Mouse (Mus musculus): Measurements from ENCODE around the gene Srsf7. TPM values are rescaled to one million over a fixed set of nuclear protein-coding genes. Genes with fewer than 3 reads are reported as not detected.
A peak's percentile ranks its signal among the peaks of the same experiment; 100 is the strongest.

Gene Srsf7
- polyA plus RNA-seq, 1 experiment from 2014 or later, result 597 TPM

GRCm38 (mm10) chr17:80170951-80171350, 36.2 kb downstream of the Srsf7 start:
- no peak overlapping the region for H3K9ac ChIP-seq (replicated peaks; ENCODE audit: low read depth, low read length)
- H3K36me3 ChIP-seq (ENCODE audit: control insufficient read depth, insufficient read depth, low read length), result no peaks in the 10 kb centered on the region
- peaks cover 15% of the 10 kb centered on the region for H3K4me1 ChIP-seq (ENCODE audit: control insufficient read depth, insufficient read depth, low read length)
- no peak for ATAC-seq (ENCODE audit: insufficient number of reproducible peaks, insufficient read depth, low FRiP score, low read depth)
- no peak overlapping the region for H3K4me3 ChIP-seq (ENCODE audit: low read depth, low read length)
- H3K27me3 ChIP-seq (ENCODE audit: control insufficient read depth, insufficient read depth, low read length), result no peaks in the 10 kb centered on the region
- WGBS, result 85% methylated on average over 7 of the region's 7 CpGs
- H3K27ac ChIP-seq (ENCODE audit: low read length), result no peak overlapping the region
- no peak overlapping the region for H3K4me2 ChIP-seq (replicated peaks; ENCODE audit: low read depth, low read length)
- H3K9me3 ChIP-seq (ENCODE audit: control insufficient read depth, low read depth, low read length), result no peaks in the 10 kb centered on the region

DNA sequence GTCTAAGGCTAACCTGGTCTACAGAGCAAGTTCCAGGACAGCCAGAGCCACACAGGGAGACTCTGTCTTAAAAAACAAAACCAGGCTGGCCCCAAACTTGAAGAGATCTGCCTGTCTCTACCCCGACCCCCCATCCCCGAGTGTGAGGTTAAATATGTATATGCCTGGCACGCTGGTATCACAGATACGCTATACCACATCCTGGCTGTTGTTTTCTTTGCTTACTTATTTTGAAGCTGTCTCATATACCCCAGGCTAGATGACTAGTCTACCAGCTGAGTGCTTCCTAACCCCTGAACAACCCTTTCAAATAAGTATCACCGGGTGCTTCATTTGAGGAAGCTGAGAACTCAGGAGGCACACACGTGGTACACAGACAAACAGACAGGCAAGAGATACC, 37.3 kb downstream of the Srsf7 start:
- peaks cover 17% of the 10 kb centered on the region for H3K4me1 ChIP-seq (ENCODE audit: control insufficient read depth, insufficient read depth, low read length)
- H3K27me3 ChIP-seq (ENCODE audit: control insufficient read depth, insufficient read depth, low read length), result no peaks in the 10 kb centered on the region
- H3K4me3 ChIP-seq (ENCODE audit: low read depth, low read length), result no peak overlapping the region
- H3K9me3 ChIP-seq (ENCODE audit: control insufficient read depth, low read depth, low read length), result no peaks in the 10 kb centered on the region
- no peak overlapping the region for H3K4me2 ChIP-seq (replicated peaks; ENCODE audit: low read depth, low read length)
- no peak overlapping the region for H3K9ac ChIP-seq (replicated peaks; ENCODE audit: low read depth, low read length)
- no peak overlapping the region for H3K27ac ChIP-seq (ENCODE audit: low read length)
- H3K36me3 ChIP-seq (ENCODE audit: control insufficient read depth, insufficient read depth, low read length), result no peaks in the 10 kb centered on the region
- 91% methylated on average over 6 of the region's 6 CpGs for WGBS
- ATAC-seq (ENCODE audit: insufficient number of reproducible peaks, insufficient read depth, low FRiP score, low read depth), result no peak

GRCm38 (mm10) chr17:80168425-80169182, 38.5 kb downstream of the Srsf7 start:
- H3K9me3 ChIP-seq (ENCODE audit: control insufficient read depth, low read depth, low read length), result no peaks in the 10 kb centered on the region
- no peak overlapping the region for H3K4me3 ChIP-seq (ENCODE audit: low read depth, low read length)
- H3K4me2 ChIP-seq (replicated peaks; ENCODE audit: low read depth, low read length), result peak overlapping the region; percentile 42
- peak overlapping the region; percentile 17 for H3K27ac ChIP-seq (ENCODE audit: low read length)
- 19% methylated on average over 16 of the region's 16 CpGs for WGBS
- H3K9ac ChIP-seq (replicated peaks; ENCODE audit: low read depth, low read length), result no peak overlapping the region
- ATAC-seq (ENCODE audit: insufficient number of reproducible peaks, insufficient read depth, low FRiP score, low read depth), result peak; percentile 71; the same call in 1 of the 2 replicates
- peaks cover 17% of the 10 kb centered on the region for H3K4me1 ChIP-seq (ENCODE audit: control insufficient read depth, insufficient read depth, low read length)
- H3K36me3 ChIP-seq (ENCODE audit: control insufficient read depth, insufficient read depth, low read length), result no peaks in the 10 kb centered on the region
- no peaks in the 10 kb centered on the region for H3K27me3 ChIP-seq (ENCODE audit: control insufficient read depth, insufficient read depth, low read length)

- no peak overlapping the region for H3K9ac ChIP-seq (replicated peaks; ENCODE audit: low read depth, low read length)
- H3K36me3 ChIP-seq (ENCODE audit: control insufficient read depth, insufficient read depth, low read length), result no peaks in the 10 kb centered on the region
- 43% methylated on average over 7 of the region's 7 CpGs for WGBS
- H3K4me2 ChIP-seq (replicated peaks; ENCODE audit: low read depth, low read length), result peak overlapping the region; percentile 42; the same call in 1 of the 2 replicates
- H3K27me3 ChIP-seq (ENCODE audit: control insufficient read depth, insufficient read depth, low read length), result no peaks in the 10 kb centered on the region
- H3K4me3 ChIP-seq (ENCODE audit: low read depth, low read length), result no peak overlapping the region
- H3K4me1 ChIP-seq (ENCODE audit: control insufficient read depth, insufficient read depth, low read length), result peaks cover 17% of the 10 kb centered on the region
- H3K27ac ChIP-seq (ENCODE audit: low read length), result no peak overlapping the region
- no peak for ATAC-seq (ENCODE audit: insufficient number of reproducible peaks, insufficient read depth, low FRiP score, low read depth)
- no peaks in the 10 kb centered on the region for H3K9me3 ChIP-seq (ENCODE audit: control insufficient read depth, low read depth, low read length)
Observed at GRCm38 (mm10) chr17:80167851-80168251, 39.3 kb downstream of the Srsf7 start.

DNA sequence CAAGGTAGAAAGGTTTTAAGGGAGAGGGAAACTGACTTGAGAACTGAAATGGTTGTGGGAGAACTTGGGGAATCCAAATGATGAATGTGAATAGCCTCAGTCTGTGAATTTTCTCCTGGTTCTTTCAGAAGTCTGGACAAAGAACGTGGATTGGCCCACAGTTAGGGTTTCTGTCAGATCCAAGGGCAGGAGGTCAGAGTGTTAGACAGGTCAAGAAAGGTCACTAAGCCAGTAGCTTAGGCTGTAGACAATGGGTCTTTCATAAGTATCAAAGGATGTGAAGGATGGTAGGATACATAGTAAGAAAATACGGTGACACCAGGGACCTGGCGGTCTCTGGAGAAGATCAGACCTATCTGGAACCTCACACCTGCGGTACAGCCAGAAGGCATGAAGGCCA, 39.7 kb downstream of the Srsf7 start:
- Histone ChIP-seq H3K4me1 (ENCODE audit: control insufficient read depth, insufficient read depth, low read length) (peaks cover 17% of the 10 kb centered on the region), H3K9me3 (ENCODE audit: control insufficient read depth, low read depth, low read length) (no peaks in the 10 kb centered on the region), H3K9ac (replicated peaks; ENCODE audit: low read depth, low read length) (no peak overlapping the region), H3K27me3 (ENCODE audit: control insufficient read depth, insufficient read depth, low read length) (no peaks in the 10 kb centered on the region), H3K36me3 (ENCODE audit: control insufficient read depth, insufficient read depth, low read length) (no peaks in the 10 kb centered on the region), H3K4me3 (ENCODE audit: low read depth, low read length) (no peak overlapping the region), H3K4me2 (replicated peaks; ENCODE audit: low read depth, low read length) (no peak overlapping the region), H3K27ac (ENCODE audit: low read length) (no peak overlapping the region)
- no peak for ATAC-seq (ENCODE audit: insufficient number of reproducible peaks, insufficient read depth, low FRiP score, low read depth)
- 67% methylated on average over 4 of the region's 4 CpGs for WGBS

- H3K9ac ChIP-seq (replicated peaks; ENCODE audit: low read depth, low read length), result no peak overlapping the region
- no peaks in the 10 kb centered on the region for H3K36me3 ChIP-seq (ENCODE audit: control insufficient read depth, insufficient read depth, low read length)
- no peaks in the 10 kb centered on the region for H3K9me3 ChIP-seq (ENCODE audit: control insufficient read depth, low read depth, low read length)
- H3K4me3 ChIP-seq (ENCODE audit: low read depth, low read length), result no peak overlapping the region
- no peak for ATAC-seq (ENCODE audit: insufficient number of reproducible peaks, insufficient read depth, low FRiP score, low read depth)
- no peak overlapping the region for H3K4me2 ChIP-seq (replicated peaks; ENCODE audit: low read depth, low read length)
- no peaks in the 10 kb centered on the region for H3K27me3 ChIP-seq (ENCODE audit: control insufficient read depth, insufficient read depth, low read length)
- H3K4me1 ChIP-seq (ENCODE audit: control insufficient read depth, insufficient read depth, low read length), result peaks cover 17% of the 10 kb centered on the region
- H3K27ac ChIP-seq (ENCODE audit: low read length), result no peak overlapping the region
- 88% methylated on average over 6 of the region's 6 CpGs for WGBS
Observed at GRCm38 (mm10) chr17:80166346-80166745, 40.8 kb downstream of the Srsf7 start.

- H3K4me1 ChIP-seq (ENCODE audit: control insufficient read depth, insufficient read depth, low read length), result peaks cover 17% of the 10 kb centered on the region
- ATAC-seq (ENCODE audit: insufficient number of reproducible peaks, insufficient read depth, low FRiP score, low read depth), result no peak
- H3K27ac ChIP-seq (ENCODE audit: low read length), result no peak overlapping the region
- H3K36me3 ChIP-seq (ENCODE audit: control insufficient read depth, insufficient read depth, low read length), result no peaks in the 10 kb centered on the region
- H3K9me3 ChIP-seq (ENCODE audit: control insufficient read depth, low read depth, low read length), result no peaks in the 10 kb centered on the region
- H3K4me2 ChIP-seq (replicated peaks; ENCODE audit: low read depth, low read length), result no peak overlapping the region
- no peak overlapping the region for H3K9ac ChIP-seq (replicated peaks; ENCODE audit: low read depth, low read length)
- 50% methylated on average over 6 of the region's 6 CpGs for WGBS
- no peaks in the 10 kb centered on the region for H3K27me3 ChIP-seq (ENCODE audit: control insufficient read depth, insufficient read depth, low read length)
- no peak overlapping the region for H3K4me3 ChIP-seq (ENCODE audit: low read depth, low read length)
Observed at GRCm38 (mm10) chr17:80165741-80166140, 41.4 kb downstream of the Srsf7 start.

- 69% methylated on average over 8 of the region's 8 CpGs for WGBS
- H3K27me3 ChIP-seq (ENCODE audit: control insufficient read depth, insufficient read depth, low read length), result no peaks in the 10 kb centered on the region
- ATAC-seq (ENCODE audit: insufficient number of reproducible peaks, insufficient read depth, low FRiP score, low read depth), result no peak
- H3K4me2 ChIP-seq (replicated peaks; ENCODE audit: low read depth, low read length), result no peak overlapping the region
- peaks cover 17% of the 10 kb centered on the region for H3K4me1 ChIP-seq (ENCODE audit: control insufficient read depth, insufficient read depth, low read length)
- H3K9me3 ChIP-seq (ENCODE audit: control insufficient read depth, low read depth, low read length), result no peaks in the 10 kb centered on the region
- H3K4me3 ChIP-seq (ENCODE audit: low read depth, low read length), result no peak overlapping the region
- H3K27ac ChIP-seq (ENCODE audit: low read length), result no peak overlapping the region
- no peak overlapping the region for H3K9ac ChIP-seq (replicated peaks; ENCODE audit: low read depth, low read length)
- no peaks in the 10 kb centered on the region for H3K36me3 ChIP-seq (ENCODE audit: control insufficient read depth, insufficient read depth, low read length)
Observed at GRCm38 (mm10) chr17:80163991-80164390, 43.1 kb downstream of the Srsf7 start.

- no peak overlapping the region for H3K27ac ChIP-seq (ENCODE audit: low read length)
- WGBS, result 51% methylated on average over 5 of the region's 5 CpGs
Observed at GRCm38 (mm10) chr17:80160454-80160853, 46.7 kb downstream of the Srsf7 start.

More at GRCm38 (mm10) chr17:80160454-80160853, 46.7 kb downstream of the Srsf7 start:
- Histone ChIP-seq H3K9me3 (ENCODE audit: control insufficient read depth, low read depth, low read length) (no peaks in the 10 kb centered on the region), H3K4me1 (ENCODE audit: control insufficient read depth, insufficient read depth, low read length) (no peaks in the 10 kb centered on the region), H3K4me2 (replicated peaks; ENCODE audit: low read depth, low read length) (no peak overlapping the region), H3K9ac (replicated peaks; ENCODE audit: low read depth, low read length) (no peak overlapping the region), H3K4me3 (ENCODE audit: low read depth, low read length) (no peak overlapping the region), H3K27me3 (ENCODE audit: control insufficient read depth, insufficient read depth, low read length) (no peaks in the 10 kb centered on the region), H3K36me3 (ENCODE audit: control insufficient read depth, insufficient read depth, low read length) (no peaks in the 10 kb centered on the region)
- ATAC-seq (ENCODE audit: insufficient number of reproducible peaks, insufficient read depth, low FRiP score, low read depth), result no peak

Data from stomach, embryonic 14.5 days (tissue).